ENCODE assay signal across 8 mouse cellular contexts in genomic region chr6:14504171-14504570, GRCm38 (mm10).
A peak's percentile ranks its signal among the peaks of the same experiment; 100 is the strongest.
DNase-seq lines count a peak whose midpoint lies in the region; ATAC-seq and TF ChIP-seq lines count a peak whose summit lies in the region.

No protein-coding gene starts in this region.

- H3K9me3 ChIP-seq in heart, embryonic 11.5 days (replicated peaks; ENCODE audit: control insufficient read depth, low read length), result no peaks in the 10 kb centered on the region

- no peak overlapping the region for H3K4me2 ChIP-seq in heart, embryonic 11.5 days

- no peaks in the 10 kb centered on the region for H3K36me3 ChIP-seq in heart, adult 2 months (ENCODE audit: control insufficient read depth, insufficient read depth, low read length)
- H3K36me3 ChIP-seq in heart, embryonic 11.5 days (ENCODE audit: control insufficient read depth, insufficient read depth, low read length), result no peaks in the 10 kb centered on the region

- intact Hi-C loops in heart, adult 2 months (cut with DNase I), result loop anchor here (5.0 to 10.0 kb wide), 5 partner anchors 297 to 1217 kb away; no protein-coding TSS in a partner anchor
- intact Hi-C loops in left cerebral cortex, postnatal 10 days (cut with DNase I), result loop anchor here (5.0 kb wide), 2 partner anchors 667 to 747 kb away; partner anchors contain the start of gene Gpr85

- H3K4me1 ChIP-seq in heart, adult 2 months (ENCODE audit: control insufficient read depth, insufficient read depth, low read length), result no peaks in the 10 kb centered on the region
- no peaks in the 10 kb centered on the region for H3K4me1 ChIP-seq in heart, embryonic 11.5 days (ENCODE audit: control insufficient read depth, insufficient read depth, low read length)
- H3K4me1 ChIP-seq in cerebellum, adult 2 months (ENCODE audit: control insufficient read depth, insufficient read depth, low read length), result no peaks in the 10 kb centered on the region

- no peak overlapping the region for H3K27ac ChIP-seq in heart, adult 2 months
- no peak overlapping the region for H3K27ac ChIP-seq in heart, embryonic 11.5 days (ENCODE audit: low read depth, low read length)
- no peak overlapping the region for H3K27ac ChIP-seq in cerebellum, adult 2 months (ENCODE audit: insufficient read depth, low read length)

- no peak for DNase-seq in heart, adult 2 months
- DNase-seq in A20 (ENCODE audit: low read depth, low spot score), result peak; percentile 40
- peak; percentile 33 to 47 for DNase-seq in cerebellum, adult 2 months
- DNase-seq in heart, postnatal 4 days, result peak; percentile 53
- peak; percentile 25 to 54 for DNase-seq in left cerebral cortex, postnatal 10 days (ENCODE audit: extremely low spot score in 1 of 2, low spot score in 2 of 2)
- DNase-seq in retina, postnatal 7 days (ENCODE audit: low read depth, low spot score), result peak; percentile 37
- DNase-seq in ovary, postnatal 10 days (ENCODE audit: low spot score), result no peak

- no peak for TF ChIP-seq EP300 in heart, adult 2 months (IDR thresholded peaks at IDR 0.05; ENCODE audit: insufficient read depth, low read depth, low read length)

- peak; percentile 80 for TF ChIP-seq CTCF in heart, adult 2 months (IDR thresholded peaks at IDR 0.05)
- peak; percentile 33; the same call in 1 of the 2 replicates for TF ChIP-seq CTCF in cerebellum, adult 2 months (IDR thresholded peaks at IDR 0.05; ENCODE audit: borderline replicate concordance, insufficient read depth, low read depth, low read length)

- no peak for TF ChIP-seq POLR2A in heart, adult 2 months (IDR thresholded peaks at IDR 0.05; ENCODE audit: insufficient read depth, low read depth, low read length)
- TF ChIP-seq POLR2A in cerebellum, adult 2 months (IDR thresholded peaks at IDR 0.05; ENCODE audit: borderline replicate concordance, insufficient read depth, low read length), result no peak

- WGBS in heart, adult 2 months, result 19% methylated on average over 1 of the region's 1 CpGs
- 50% methylated on average over 1 of the region's 1 CpGs for WGBS in heart, embryonic 11.5 days (ENCODE audit: insufficient replicate concordance)
- 0% methylated on average over 1 of the region's 1 CpGs for WGBS in cerebellum, adult 2 months

- no peak overlapping the region for H3K4me3 ChIP-seq in heart, adult 2 months
- no peak overlapping the region for H3K4me3 ChIP-seq in heart, embryonic 11.5 days (ENCODE audit: low read depth, low read length)
- H3K4me3 ChIP-seq in cerebellum, adult 2 months (replicated peaks; ENCODE audit: insufficient read depth, low read depth, low read length), result no peak overlapping the region

- H3K27me3 ChIP-seq in heart, adult 2 months (ENCODE audit: control insufficient read depth, insufficient read depth, low read length), result no peaks in the 10 kb centered on the region
- no peaks in the 10 kb centered on the region for H3K27me3 ChIP-seq in heart, embryonic 11.5 days (ENCODE audit: control insufficient read depth, insufficient read depth, low read length)
- no peaks in the 10 kb centered on the region for H3K27me3 ChIP-seq in cerebellum, adult 2 months (ENCODE audit: control insufficient read depth, insufficient read depth, low read length)

- no peak overlapping the region for H3K9ac ChIP-seq in heart, adult 2 months (ENCODE audit: low read depth, low read length)
- H3K9ac ChIP-seq in heart, embryonic 11.5 days (ENCODE audit: low read depth, low read length), result no peak overlapping the region

- H3K79me2 ChIP-seq in heart, adult 2 months (replicated peaks; ENCODE audit: control insufficient read depth, insufficient read depth, low read length), result no peaks in the 10 kb centered on the region

- ATAC-seq in heart, embryonic 11.5 days (replicated peaks; ENCODE audit: insufficient number of reproducible peaks, low FRiP score, low TSS enrichment), result no peak

Comparison
In these comparisons a context has a peak if more than half of its experiments do, and no peak if none do; other contexts are left out.
1. DNase-seq: peak in A20 (single experiment), cerebellum, adult 2 months (2 of 2), heart, postnatal 4 days (single experiment), left cerebral cortex, postnatal 10 days (2 of 2) and retina, postnatal 7 days (single experiment); none in heart, adult 2 months (0 of 2) and ovary, postnatal 10 days (single experiment).